Mouse (Mus musculus) hindbrain, embryonic 11.5 days (tissue): ENCODE data around the gene Hdhd5. TPM values are rescaled to one million over a fixed set of nuclear protein-coding genes. Genes with fewer than 3 reads are reported as not detected.

Experiments used
- ATAC-seq: fragments of 200-750 bp; cut with Nextera tagmentation; 2 replicates; pipeline ENCODE4 v1.8.0; 2017; ENCODE audit warnings: mild to moderate bottlenecking, moderate TSS enrichment, moderate library complexity; ENCODE audit not compliant: low FRiP score
- DNase-seq: peaks from one replicate; pipeline ENCODE4 v3.0.0-alpha.2; 2015; ENCODE audit warnings: low spot score
- H3K27ac ChIP-seq: fragments of 300-500 bp; sonication (generic); 2 replicates; pipeline ENCODE4 v1.5.1; 2014; ENCODE audit warnings: mild to moderate bottlenecking, low read depth, low read length
- H3K27me3 ChIP-seq: fragments of 300-500 bp; sonication (generic); 2 replicates; pipeline ENCODE4 v1.6.1; 2014; ENCODE audit warnings: mild to moderate bottlenecking, low read length, moderate library complexity, mixed read lengths; ENCODE audit not compliant: control insufficient read depth, insufficient read depth
- H3K36me3 ChIP-seq: fragments of 300-500 bp; sonication (generic); 2 replicates; pipeline ENCODE4 v1.6.1; 2014; ENCODE audit warnings: mild to moderate bottlenecking, low read length, moderate library complexity, mixed read lengths; ENCODE audit not compliant: control insufficient read depth, insufficient read depth
- H3K4me1 ChIP-seq: fragments of 300-500 bp; sonication (generic); replicated peaks from 2 replicates; pipeline ENCODE4 v1.6.1; 2014; ENCODE audit warnings: low read length, mixed read lengths; ENCODE audit not compliant: control insufficient read depth, insufficient read depth
- H3K4me2 ChIP-seq: fragments of 300-500 bp; sonication (generic); replicated peaks from 2 replicates; pipeline ENCODE4 v1.6.1; 2014; ENCODE audit warnings: mild to moderate bottlenecking, low read depth, low read length
- H3K4me3 ChIP-seq: fragments of 300-500 bp; sonication (generic); 2 replicates; pipeline ENCODE4 v1.5.1; 2014; ENCODE audit warnings: low read depth, low read length
- H3K9ac ChIP-seq: fragments of 300-500 bp; sonication (generic); 2 replicates; pipeline ENCODE4 v1.6.1; 2014; ENCODE audit warnings: low read depth, low read length
- H3K9me3 ChIP-seq: fragments of 300-500 bp; sonication (generic); 2 replicates; pipeline ENCODE4 v1.6.1; 2016; ENCODE audit warnings: low read length; ENCODE audit not compliant: control insufficient read depth
- WGBS: fragments of 180-500 bp; shearing (Covaris S2); extraction: QIAGEN DNeasy Blood & Tissue Kit; methylation state at CpG from one replicate; pipeline ENCODE4 v1.1.7; 2014; 5-methylcytosine and 5-hydroxymethylcytosine counted together
- polyA plus RNA-seq: library from polyadenylated mRNA; unstranded; fragments of >200 nt; fragmentation: Nextera tagmentation; extraction: Ambion mirVana; gene quantifications from 2 replicates; pipeline ENCODE4 v1.2.1, GENCODE M21; 2014

Gene Hdhd5
- polyA plus RNA-seq, 1 experiment from 2014 or later = 13.8 TPM

- ATAC-seq (no peak), DNase-seq (no peak)
- no peak overlapping the region for H3K9ac ChIP-seq
- 82% methylated on average over 3 of the region's 3 CpGs for WGBS
- H3K4me2 ChIP-seq = no peak overlapping the region
- 0 out of 2 replicates have a peak, but pooled peaks cover 4% of the 10 kb centered on the region for H3K36me3 ChIP-seq
- no peaks in the 10 kb centered on the region for H3K27me3 ChIP-seq
- H3K27ac ChIP-seq = no peak overlapping the region
- no peak overlapping the region for H3K4me3 ChIP-seq
- no peaks in the 10 kb centered on the region for H3K4me1 ChIP-seq
- H3K9me3 ChIP-seq = no peaks in the 10 kb centered on the region
Observed at GRCm38 (mm10) chr6:120485038-120485437, 46.1 kb downstream of the Hdhd5 start.

- Histone ChIP-seq H3K9ac (no peak overlapping the region), H3K36me3 (0 out of 2 replicates have a peak, but pooled peaks cover 4% of the 10 kb centered on the region), H3K27ac (no peak overlapping the region), H3K27me3 (no peaks in the 10 kb centered on the region), H3K9me3 (no peaks in the 10 kb centered on the region), H3K4me1 (no peaks in the 10 kb centered on the region), H3K4me2 (no peak overlapping the region), H3K4me3 (no peak overlapping the region)
- ATAC-seq (0 out of 2 replicates have a peak, but pooled peaks have one; percentile 19), DNase-seq (peak; percentile 45)
- 43% methylated on average over 8 of the region's 8 CpGs for WGBS
Observed at GRCm38 (mm10) chr6:120483211-120483626, 47.9 kb downstream of the Hdhd5 start.

- H3K36me3 ChIP-seq = 0 out of 2 replicates have a peak, but pooled peaks cover 4% of the 10 kb centered on the region
- WGBS = 46% methylated on average over 6 of the region's 6 CpGs
- ATAC-seq = no peak
Observed at GRCm38 (mm10) chr6:120482756-120483155, 48.4 kb downstream of the Hdhd5 start.

GRCm38 (mm10) chr6:120482021-120482420, 49.1 kb downstream of the Hdhd5 start:
- Histone ChIP-seq H3K9ac (no peak overlapping the region), H3K9me3 (no peaks in the 10 kb centered on the region), H3K4me3 (no peak overlapping the region), H3K27ac (no peak overlapping the region), H3K4me2 (no peak overlapping the region), H3K36me3 (0 out of 2 replicates have a peak, but pooled peaks cover 4% of the 10 kb centered on the region), H3K27me3 (no peaks in the 10 kb centered on the region), H3K4me1 (no peaks in the 10 kb centered on the region)
- 83% methylated on average over 14 of the region's 14 CpGs for WGBS
- ATAC-seq = no peak
- no peak for DNase-seq

More at GRCm38 (mm10) chr6:120482756-120483155, 48.4 kb downstream of the Hdhd5 start:
- H3K9me3 ChIP-seq = no peaks in the 10 kb centered on the region
- H3K27me3 ChIP-seq = no peaks in the 10 kb centered on the region
- H3K4me2 ChIP-seq = no peak overlapping the region
- H3K9ac ChIP-seq = no peak overlapping the region
- H3K4me1 ChIP-seq = no peaks in the 10 kb centered on the region
- no peak overlapping the region for H3K27ac ChIP-seq
- H3K4me3 ChIP-seq = no peak overlapping the region
- no peak for DNase-seq

- 92% methylated on average over 6 of the region's 6 CpGs for WGBS
- Histone ChIP-seq H3K4me3 (no peak overlapping the region), H3K9ac (no peak overlapping the region)
Observed at GRCm38 (mm10) chr6:120481538-120481937, 49.6 kb downstream of the Hdhd5 start.

GRCm38 (mm10) chr6:120480361-120480760, 50.8 kb downstream of the Hdhd5 start:
- no peaks in the 10 kb centered on the region for H3K9me3 ChIP-seq
- H3K4me2 ChIP-seq = no peak overlapping the region
- 94% methylated on average over 5 of the region's 5 CpGs for WGBS

More at GRCm38 (mm10) chr6:120481538-120481937, 49.6 kb downstream of the Hdhd5 start:
- no peak for DNase-seq
- no peak overlapping the region for H3K4me2 ChIP-seq
- ATAC-seq = no peak
- no peaks in the 10 kb centered on the region for H3K9me3 ChIP-seq
- H3K27ac ChIP-seq = no peak overlapping the region
- H3K4me1 ChIP-seq = no peaks in the 10 kb centered on the region
- H3K36me3 ChIP-seq = 0 out of 2 replicates have a peak, but pooled peaks cover 4% of the 10 kb centered on the region
- no peaks in the 10 kb centered on the region for H3K27me3 ChIP-seq

GRCm38 (mm10) chr6:120479302-120479701, 51.8 kb downstream of the Hdhd5 start:
- H3K36me3 ChIP-seq = 0 out of 2 replicates have a peak, but pooled peaks cover 4% of the 10 kb centered on the region
- 91% methylated on average over 2 of the region's 2 CpGs for WGBS
- DNase-seq = no peak
- H3K9me3 ChIP-seq = no peaks in the 10 kb centered on the region
- no peak overlapping the region for H3K27ac ChIP-seq
- no peaks in the 10 kb centered on the region for H3K27me3 ChIP-seq
- no peaks in the 10 kb centered on the region for H3K4me1 ChIP-seq
- H3K9ac ChIP-seq = no peak overlapping the region
- no peak overlapping the region for H3K4me3 ChIP-seq
- H3K4me2 ChIP-seq = no peak overlapping the region
- ATAC-seq = no peak

More at GRCm38 (mm10) chr6:120480361-120480760, 50.8 kb downstream of the Hdhd5 start:
- DNase-seq (no peak), ATAC-seq (no peak)
- H3K36me3 ChIP-seq = 0 out of 2 replicates have a peak, but pooled peaks cover 4% of the 10 kb centered on the region
- H3K4me3 ChIP-seq = no peak overlapping the region
- H3K27me3 ChIP-seq = no peaks in the 10 kb centered on the region
- H3K9ac ChIP-seq = no peak overlapping the region
- no peak overlapping the region for H3K27ac ChIP-seq
- H3K4me1 ChIP-seq = no peaks in the 10 kb centered on the region

- no peaks in the 10 kb centered on the region for H3K9me3 ChIP-seq
- 87% methylated on average over 8 of the region's 8 CpGs for WGBS
- peaks cover 11% of the 10 kb centered on the region for H3K4me1 ChIP-seq
- ATAC-seq = no peak
- H3K4me3 ChIP-seq = no peak overlapping the region
- no peak overlapping the region for H3K4me2 ChIP-seq
- H3K9ac ChIP-seq = no peak overlapping the region
- no peaks in the 10 kb centered on the region for H3K36me3 ChIP-seq
- no peak overlapping the region for H3K27ac ChIP-seq
- no peaks in the 10 kb centered on the region for H3K27me3 ChIP-seq
- DNase-seq = no peak
Observed at GRCm38 (mm10) chr6:120475288-120475687, 55.8 kb downstream of the Hdhd5 start.

- DNase-seq (peak; percentile 34), ATAC-seq (peak; percentile 21; the same call in 1 of the 2 replicates)
- Histone ChIP-seq H3K9ac (no peak overlapping the region), H3K4me2 (no peak overlapping the region), H3K27ac (peak overlapping the region; percentile 85), H3K27me3 (no peaks in the 10 kb centered on the region), H3K4me3 (no peak overlapping the region), H3K4me1 (peaks cover 11% of the 10 kb centered on the region), H3K36me3 (no peaks in the 10 kb centered on the region), H3K9me3 (no peaks in the 10 kb centered on the region)
- 32% methylated on average over 5 of the region's 5 CpGs for WGBS
Observed at GRCm38 (mm10) chr6:120473427-120473826, 57.7 kb downstream of the Hdhd5 start.
